Comparison of ENCODE assay signal across 10 mouse cellular contexts in genomic region chr5:120631128-120631527, GRCm38 (mm10). TPM values are rescaled to one million over a fixed set of nuclear protein-coding genes. Genes with fewer than 3 reads are reported as not detected.
A peak's percentile ranks its signal among the peaks of the same experiment; 100 is the strongest.
DNase-seq lines count a peak whose midpoint lies in the region; ATAC-seq and TF ChIP-seq lines count a peak whose summit lies in the region.
"Had no signal": no experiment of that assay in that cellular context is flagged by ENCODE, and none has a peak within 500 bp of the region (broad histone marks: within the 10 kb centered on the region; RNA-seq: fewer than 3 reads in every experiment).

No protein-coding gene starts in this region.

- no peak for TF ChIP-seq POLR2A in brain, embryonic 14.5 days (IDR thresholded peaks at IDR 0.05; ENCODE audit: borderline replicate concordance, extremely low read depth, insufficient read depth, insufficient read length, poor library complexity, severe bottlenecking)

- H3K36me3 ChIP-seq in kidney, embryonic 14.5 days (ENCODE audit: control insufficient read depth, insufficient read depth, low read length), result peaks cover 17% of the 10 kb centered on the region
- peaks cover 21% of the 10 kb centered on the region for H3K36me3 ChIP-seq in hindbrain, embryonic 12.5 days
- peaks cover 4% of the 10 kb centered on the region; the same call in 1 of the 2 replicates for H3K36me3 ChIP-seq in midbrain, embryonic 16.5 days (ENCODE audit: control insufficient read depth, insufficient read depth, low read length)

- H3K4me2 ChIP-seq in kidney, embryonic 14.5 days (replicated peaks; ENCODE audit: low read depth, low read length), result peak overlapping the region; percentile 40
- peak overlapping the region; percentile 35 for H3K4me2 ChIP-seq in hindbrain, embryonic 12.5 days (replicated peaks)
- peak overlapping the region; percentile 54 for H3K4me2 ChIP-seq in midbrain, embryonic 16.5 days (ENCODE audit: low read length)

- no peak overlapping the region for H3K9ac ChIP-seq in kidney, embryonic 14.5 days (ENCODE audit: low read depth, low read length)
- H3K9ac ChIP-seq in hindbrain, embryonic 12.5 days, result no peak overlapping the region
- H3K9ac ChIP-seq in midbrain, embryonic 16.5 days (ENCODE audit: low read depth, low read length), result peak overlapping the region; percentile 53

- TF ChIP-seq CTCF in brain, embryonic 14.5 days (IDR thresholded peaks at IDR 0.05; ENCODE audit: borderline replicate concordance, extremely low read depth, insufficient read depth, insufficient read length), result no peak; the same call in 1 of the 2 replicates

- ATAC-seq in kidney, embryonic 14.5 days (ENCODE audit: low FRiP score, low TSS enrichment), result no peak
- ATAC-seq in hindbrain, embryonic 12.5 days (ENCODE audit: low FRiP score), result no peak
- ATAC-seq in midbrain, embryonic 16.5 days, result no peak

- DNase-seq in kidney, adult 9 months, result no peak
- peak; percentile 42 for DNase-seq in brain, embryonic 14.5 days (ENCODE audit: low read depth)
- DNase-seq in urinary bladder, postnatal 14 days (ENCODE audit: low spot score), result no peak
- DNase-seq in gastrocnemius, postnatal 14 days, result no peak
- DNase-seq in frontal cortex, postnatal 14 days (ENCODE audit: low spot score in 2 of 2), result no peak
- DNase-seq: cerebellum, adult 9-11 months had no signal

- 7% methylated on average over 29 of the region's 29 CpGs for WGBS in kidney, embryonic 14.5 days
- WGBS in hindbrain, embryonic 12.5 days, result 13% methylated on average over 29 of the region's 29 CpGs
- 13% methylated on average over 29 of the region's 29 CpGs for WGBS in midbrain, embryonic 16.5 days

- no peaks in the 10 kb centered on the region for H3K27me3 ChIP-seq in kidney, embryonic 14.5 days (ENCODE audit: control insufficient read depth, insufficient read depth, low read length)
- peaks cover 30% of the 10 kb centered on the region for H3K27me3 ChIP-seq in hindbrain, embryonic 12.5 days
- H3K27me3 ChIP-seq in midbrain, embryonic 16.5 days (ENCODE audit: control insufficient read depth, insufficient read depth, low read depth, low read length), result no peaks in the 10 kb centered on the region

- intact Hi-C loops in gastrocnemius, postnatal 14 days (cut with DNase I; ENCODE audit: low total_unique reads), result no loop called here

- H3K4me1 ChIP-seq in kidney, embryonic 14.5 days (ENCODE audit: control insufficient read depth, insufficient read depth, low read length), result no peaks in the 10 kb centered on the region
- peaks cover 17% of the 10 kb centered on the region for H3K4me1 ChIP-seq in hindbrain, embryonic 12.5 days
- H3K4me1 ChIP-seq in midbrain, embryonic 16.5 days (ENCODE audit: control insufficient read depth, insufficient read depth, low read length), result peaks cover 3% of the 10 kb centered on the region; the same call in 1 of the 2 replicates

- H3K27ac ChIP-seq in kidney, embryonic 14.5 days (ENCODE audit: low read depth, low read length), result no peak overlapping the region
- H3K27ac ChIP-seq in hindbrain, embryonic 12.5 days, result no peak overlapping the region
- H3K27ac ChIP-seq in midbrain, embryonic 16.5 days (ENCODE audit: low read length), result no peak overlapping the region

- H3K9me3 ChIP-seq in kidney, embryonic 14.5 days (ENCODE audit: control insufficient read depth, low read length), result peaks cover 4% of the 10 kb centered on the region; the same call in 1 of the 2 replicates
- H3K9me3 ChIP-seq in hindbrain, embryonic 12.5 days (replicated peaks), result peaks cover 3% of the 10 kb centered on the region; the same call in 1 of the 2 replicates
- no peaks in the 10 kb centered on the region for H3K9me3 ChIP-seq in midbrain, embryonic 16.5 days (replicated peaks; ENCODE audit: control insufficient read depth, low read length, poor library complexity, severe bottlenecking)

- H3K4me3 ChIP-seq in kidney, embryonic 14.5 days (ENCODE audit: low read length), result peak overlapping the region; percentile 11; the same call in 1 of the 2 replicates
- H3K4me3 ChIP-seq in hindbrain, embryonic 12.5 days, result peak overlapping the region; percentile 9
- H3K4me3 ChIP-seq in midbrain, embryonic 16.5 days (ENCODE audit: low read depth, low read length), result no peak overlapping the region

RNA-seq across cellular contexts. Expression of gene Cfap73, which starts 2.9 kb away (rescaled TPM):
- polyA plus RNA-seq in kidney, embryonic 14.5 days (2014; fragmentation: Nextera tagmentation; extraction: Ambion mirVana), result not detected in 2 replicates
- polyA plus RNA-seq in brain, embryonic 14.5 days (2012; rRNA removed), result 0.18 and 0.30 TPM in 2 replicates
- polyA plus RNA-seq in hindbrain, embryonic 12.5 days (2016; fragmentation: Nextera tagmentation; extraction: Ambion mirVana), result 0.56 and 0.77 TPM in 2 replicates
- 0.47 and 1.2 TPM in 2 replicates for polyA plus RNA-seq in midbrain, embryonic 16.5 days (2015; fragmentation: Nextera tagmentation; extraction: Ambion mirVana)
- not detected for total RNA-seq in gastrocnemius, postnatal 14 days (2021)
- total RNA-seq: MEL had no signal

RNA-seq across cellular contexts. Expression of gene Rasal1, which starts 17.5 kb away (rescaled TPM):
- polyA plus RNA-seq in kidney, embryonic 14.5 days (2014; fragmentation: Nextera tagmentation; extraction: Ambion mirVana), result 0.23 and 0.31 TPM in 2 replicates
- polyA plus RNA-seq in brain, embryonic 14.5 days (2012; rRNA removed), result 1.00 and 2.8 TPM in 2 replicates
- 0.06 and 0.38 TPM in 2 replicates for polyA plus RNA-seq in hindbrain, embryonic 12.5 days (2016; fragmentation: Nextera tagmentation; extraction: Ambion mirVana)
- polyA plus RNA-seq in midbrain, embryonic 16.5 days (2015; fragmentation: Nextera tagmentation; extraction: Ambion mirVana), result 2.4 and 4.9 TPM in 2 replicates
- total RNA-seq in gastrocnemius, postnatal 14 days (2021), result not detected

RNA-seq across cellular contexts. Expression of gene Ddx54, which starts 18.6 kb away (rescaled TPM):
- 22.3 and 37.7 TPM in 2 replicates for polyA plus RNA-seq in kidney, embryonic 14.5 days (2014; fragmentation: Nextera tagmentation; extraction: Ambion mirVana)
- polyA plus RNA-seq in brain, embryonic 14.5 days (2012; rRNA removed), result 42.7 and 49.7 TPM in 2 replicates
- polyA plus RNA-seq in hindbrain, embryonic 12.5 days (2016; fragmentation: Nextera tagmentation; extraction: Ambion mirVana), result 53.2 and 53.6 TPM in 2 replicates
- 38.7 and 39.9 TPM in 2 replicates for polyA plus RNA-seq in midbrain, embryonic 16.5 days (2015; fragmentation: Nextera tagmentation; extraction: Ambion mirVana)
- total RNA-seq in gastrocnemius, postnatal 14 days (2021), result 10 to 100 TPM; 20.1 to 22.3 TPM

RNA-seq across cellular contexts. Expression of gene Rita1, which starts 18.7 kb away (rescaled TPM):
- polyA plus RNA-seq in kidney, embryonic 14.5 days (2014; fragmentation: Nextera tagmentation; extraction: Ambion mirVana), result 10.4 and 11.1 TPM in 2 replicates
- 32.8 and 38.1 TPM in 2 replicates for polyA plus RNA-seq in brain, embryonic 14.5 days (2012; rRNA removed)
- polyA plus RNA-seq in hindbrain, embryonic 12.5 days (2016; fragmentation: Nextera tagmentation; extraction: Ambion mirVana), result 16.8 and 19.2 TPM in 2 replicates
- polyA plus RNA-seq in midbrain, embryonic 16.5 days (2015; fragmentation: Nextera tagmentation; extraction: Ambion mirVana), result 27.2 and 33.1 TPM in 2 replicates
- 1 to 10 TPM; 4.3 to 5.3 TPM for total RNA-seq in gastrocnemius, postnatal 14 days (2021)

RNA-seq across cellular contexts. Expression of gene Iqcd, which starts 42.3 kb away (rescaled TPM):
- 0.57 and 1.4 TPM in 2 replicates for polyA plus RNA-seq in kidney, embryonic 14.5 days (2014; fragmentation: Nextera tagmentation; extraction: Ambion mirVana)
- 2.3 and 3.5 TPM in 2 replicates for polyA plus RNA-seq in brain, embryonic 14.5 days (2012; rRNA removed)
- polyA plus RNA-seq in hindbrain, embryonic 12.5 days (2016; fragmentation: Nextera tagmentation; extraction: Ambion mirVana), result 1.9 and 2.5 TPM in 2 replicates
- polyA plus RNA-seq in midbrain, embryonic 16.5 days (2015; fragmentation: Nextera tagmentation; extraction: Ambion mirVana), result 2.0 and 2.1 TPM in 2 replicates
- under 1 TPM in 1 of 2 experiments, not detected in 1; 0.13 TPM for total RNA-seq in gastrocnemius, postnatal 14 days (2021)
